Mouse (Mus musculus) Muller cell, postnatal 12 days (primary cell): ENCODE data around the gene Tmem8.
A peak's percentile ranks its signal among the peaks of the same experiment; 100 is the strongest.

Source experiments
- DNase-seq: peaks from one replicate; pipeline ENCODE4 v3.0.0-alpha.2; 2015; ENCODE audit errors: inconsistent ontology term

The Tmem8 gene

GRCm38 (mm10) chr17:26138901-26139381 lies 25.8 kb downstream of the Tmem8 start:
- peak; percentile 78 for DNase-seq

DNA sequence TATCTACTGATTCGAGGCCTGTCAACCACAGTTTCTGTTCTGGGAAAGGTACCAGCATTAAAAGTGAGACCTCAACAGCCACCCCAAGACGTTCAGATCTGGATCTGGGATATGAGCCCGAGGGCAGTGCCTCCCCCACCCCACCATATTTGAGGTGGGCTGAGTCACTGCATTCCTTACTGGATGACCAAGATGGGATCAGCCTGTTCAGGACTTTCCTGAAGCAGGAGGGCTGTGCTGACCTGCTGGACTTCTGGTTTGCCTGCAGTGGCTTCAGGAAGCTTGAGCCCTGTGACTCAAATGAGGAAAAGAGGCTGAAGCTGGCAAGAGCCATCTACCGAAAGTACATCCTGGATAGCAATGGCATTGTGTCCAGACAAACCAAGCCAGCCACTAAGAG lies 29.7 kb downstream of the Tmem8 start:
- peak; percentile 31 for DNase-seq

- no peak for DNase-seq
Observed at GRCm38 (mm10) chr17:26143386-26143785, 30.3 kb downstream of the Tmem8 start.

DNA sequence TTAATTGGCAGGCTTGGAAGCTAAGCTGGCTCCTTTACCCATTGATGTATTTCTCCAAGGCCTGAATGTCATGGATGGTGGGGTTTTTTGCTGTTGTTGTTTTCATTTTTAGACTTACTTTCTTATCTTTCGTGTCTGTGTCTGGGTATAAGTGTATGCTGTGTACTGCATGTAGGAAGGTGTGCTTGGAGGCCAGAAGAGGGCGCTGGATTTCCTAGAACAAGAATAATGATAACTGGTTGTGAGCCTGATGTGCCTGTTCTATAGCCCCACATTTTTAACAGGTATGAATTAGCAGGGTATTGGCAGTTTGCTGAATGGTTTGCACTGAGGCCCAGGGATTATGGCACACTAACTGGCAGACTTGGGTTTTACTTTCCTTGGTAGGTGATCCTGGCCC lies 36.0 kb downstream of the Tmem8 start:
- no peak for DNase-seq

GRCm38 (mm10) chr17:26151886-26152630 lies 39.0 kb downstream of the Tmem8 start:
- no peak for DNase-seq

DNA sequence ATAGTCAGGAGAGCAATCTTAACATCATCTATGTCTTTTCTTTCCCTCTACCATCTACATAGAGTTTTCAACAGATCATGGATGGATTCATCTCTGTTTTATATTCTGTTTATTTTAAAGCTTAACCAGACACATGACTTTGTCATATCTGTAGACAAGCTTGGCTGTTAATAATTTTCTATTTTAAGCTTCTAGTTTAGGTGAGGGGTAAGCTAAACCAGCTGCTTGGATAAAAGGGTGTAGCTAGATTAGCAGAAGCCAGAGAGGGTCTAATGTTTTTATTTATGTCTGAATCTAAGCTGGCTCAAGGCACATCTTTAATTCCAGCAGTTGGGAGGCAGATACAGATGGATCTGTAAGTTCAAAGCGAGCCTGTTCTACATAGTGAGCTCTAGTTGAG lies 49.6 kb downstream of the Tmem8 start:
- DNase-seq: no peak

GRCm38 (mm10) chr17:26168039-26168438 lies 54.9 kb downstream of the Tmem8 start:
- no peak for DNase-seq
